Mouse (Mus musculus) bone marrow macrophage, adult 2 months (primary cell): ENCODE data around the gene Meox1. TPM values are rescaled to one million over a fixed set of nuclear protein-coding genes. Genes with fewer than 3 reads are reported as not detected.

ENCODE experiments used
- H3K27ac ChIP-seq: 2 replicates; pipeline ENCODE4 v1.5.1; 2012; ENCODE audit warnings: low read depth, low read length; ENCODE audit not compliant: insufficient read depth
- H3K4me1 ChIP-seq: 2 replicates; pipeline ENCODE4 v1.6.1; 2012; ENCODE audit warnings: low read length; ENCODE audit not compliant: control insufficient read depth, insufficient read depth
- H3K4me3 ChIP-seq: 2 replicates; pipeline ENCODE4 v1.5.1; 2012; ENCODE audit warnings: mild to moderate bottlenecking, low read length, moderate library complexity; ENCODE audit not compliant: insufficient read depth
- CTCF ChIP-seq: IDR thresholded peaks from 2 replicates; pipeline ENCODE4 v1.5.1; 2012; ENCODE audit warnings: low read depth, mild to moderate bottlenecking, low read length, moderate library complexity
- POLR2A ChIP-seq: IDR thresholded peaks from 2 replicates; pipeline ENCODE4 v1.6.1; 2012; ENCODE audit warnings: mild to moderate bottlenecking, low read depth, low read length, borderline replicate concordance
- polyA plus RNA-seq: library from polyadenylated mRNA; stranded (reverse); fragments of >200 nt; gene quantifications from 2 replicates; pipeline ENCODE4 v1.2.4, GENCODE M21; 2012; ENCODE audit not compliant: missing spikeins, insufficient read depth, insufficient read length

The Meox1 gene
- polyA plus RNA-seq, 1 experiment, result not detected

GRCm38 (mm10) chr11:101858742-101859141, 35.4 kb downstream of the Meox1 start:
- no peak for TF ChIP-seq POLR2A
- TF ChIP-seq CTCF, result no peak
- Histone ChIP-seq H3K4me3 (no peak overlapping the region), H3K4me1 (no peaks in the 10 kb centered on the region), H3K27ac (no peak overlapping the region)

GRCm38 (mm10) chr11:101855950-101856712, 38.0 kb downstream of the Meox1 start:
- Histone ChIP-seq H3K4me1 (no peaks in the 10 kb centered on the region), H3K27ac (no peak overlapping the region), H3K4me3 (no peak overlapping the region)
- TF ChIP-seq POLR2A, result no peak
- TF ChIP-seq CTCF, result no peak

GRCm38 (mm10) chr11:101851042-101851441, 43.1 kb downstream of the Meox1 start:
- no peak for TF ChIP-seq POLR2A
- no peak for TF ChIP-seq CTCF
- Histone ChIP-seq H3K27ac (no peak overlapping the region), H3K4me3 (no peak overlapping the region), H3K4me1 (no peaks in the 10 kb centered on the region)

GRCm38 (mm10) chr11:101849286-101849685, 44.9 kb downstream of the Meox1 start:
- TF ChIP-seq CTCF (no peak), POLR2A (no peak)
- H3K4me1 ChIP-seq, result no peaks in the 10 kb centered on the region
- H3K4me3 ChIP-seq, result no peak overlapping the region
- no peak overlapping the region for H3K27ac ChIP-seq

- no peaks in the 10 kb centered on the region for H3K4me1 ChIP-seq
- no peak overlapping the region for H3K4me3 ChIP-seq
- TF ChIP-seq POLR2A, result no peak
- TF ChIP-seq CTCF, result no peak
- no peak overlapping the region for H3K27ac ChIP-seq
These were observed 46.7 kb downstream of the Meox1 start for GRCm38 (mm10) chr11:101847509-101847908.

- TF ChIP-seq POLR2A, result no peak
- no peak for TF ChIP-seq CTCF
These were observed 51.4 kb downstream of the Meox1 start for GRCm38 (mm10) chr11:101842773-101843163.

GRCm38 (mm10) chr11:101841998-101842772, 52.0 kb downstream of the Meox1 start:
- Histone ChIP-seq H3K4me3 (no peak overlapping the region), H3K27ac (no peak overlapping the region)
- TF ChIP-seq CTCF, result no peak

More at GRCm38 (mm10) chr11:101842773-101843163, 51.4 kb downstream of the Meox1 start:
- Histone ChIP-seq H3K4me1 (no peaks in the 10 kb centered on the region), H3K4me3 (no peak overlapping the region), H3K27ac (no peak overlapping the region)

GRCm38 (mm10) chr11:101840405-101840804, 53.8 kb downstream of the Meox1 start:
- H3K4me1 ChIP-seq, result no peaks in the 10 kb centered on the region
- H3K27ac ChIP-seq, result no peak overlapping the region
- TF ChIP-seq CTCF (peak; percentile 37; the same call in 1 of the 2 replicates), POLR2A (no peak)
- H3K4me3 ChIP-seq, result no peak overlapping the region

More at GRCm38 (mm10) chr11:101841998-101842772, 52.0 kb downstream of the Meox1 start:
- H3K4me1 ChIP-seq, result no peaks in the 10 kb centered on the region

GRCm38 (mm10) chr11:101839426-101839825, 54.7 kb downstream of the Meox1 start:
- Histone ChIP-seq H3K27ac (no peak overlapping the region), H3K4me1 (no peaks in the 10 kb centered on the region), H3K4me3 (no peak overlapping the region)
- TF ChIP-seq POLR2A (no peak), CTCF (no peak)

GRCm38 (mm10) chr11:101832001-101832400, 62.2 kb downstream of the Meox1 start:
- H3K4me1 ChIP-seq, result no peaks in the 10 kb centered on the region
- no peak for TF ChIP-seq POLR2A
- no peak for TF ChIP-seq CTCF
- H3K27ac ChIP-seq, result no peak overlapping the region
- H3K4me3 ChIP-seq, result no peak overlapping the region
